Mouse (Mus musculus): ENCODE data around the gene Abr. TPM values are rescaled to one million over a fixed set of nuclear protein-coding genes. Genes with fewer than 3 reads are reported as not detected.
A peak's percentile ranks its signal among the peaks of the same experiment; 100 is the strongest.

The Abr gene
- total RNA-seq, 2 experiments from 2014 or later, result 7.5 to 15.8 TPM

- no peak for ATAC-seq (replicated peaks; ENCODE audit: low FRiP score, poor library complexity, severe bottlenecking)
Observed at GRCm38 (mm10) chr11:76624881-76625280, 2.8 kb upstream of the Abr start.

GRCm38 (mm10) chr11:76624071-76624470 lies 2.0 kb upstream of the Abr start:
- ATAC-seq (replicated peaks; ENCODE audit: low FRiP score, poor library complexity, severe bottlenecking), result no peak

- no peak for ATAC-seq (replicated peaks; ENCODE audit: low FRiP score, poor library complexity, severe bottlenecking)
Observed at GRCm38 (mm10) chr11:76623206-76623961, 1.3 kb upstream of the Abr start.

GRCm38 (mm10) chr11:76622566-76623205 lies 572 bp upstream of the Abr start:
- no peak for ATAC-seq (replicated peaks; ENCODE audit: low FRiP score, poor library complexity, severe bottlenecking)

- no peak for ATAC-seq (replicated peaks; ENCODE audit: low FRiP score, poor library complexity, severe bottlenecking)
Observed at GRCm38 (mm10) chr11:76618134-76618533, 4.0 kb downstream of the Abr start.

GRCm38 (mm10) chr11:76614246-76614645 lies 7.9 kb downstream of the Abr start:
- ATAC-seq (replicated peaks; ENCODE audit: low FRiP score, poor library complexity, severe bottlenecking), result no peak

GRCm38 (mm10) chr11:76612638-76613104 lies 9.4 kb downstream of the Abr start:
- no peak for ATAC-seq (replicated peaks; ENCODE audit: low FRiP score, poor library complexity, severe bottlenecking)

- no peak for ATAC-seq (replicated peaks; ENCODE audit: low FRiP score, poor library complexity, severe bottlenecking)
Observed at GRCm38 (mm10) chr11:76610948-76611347, 11.2 kb downstream of the Abr start.

- no peak for ATAC-seq (replicated peaks; ENCODE audit: low FRiP score, poor library complexity, severe bottlenecking)
Observed at GRCm38 (mm10) chr11:76606521-76606920, 15.6 kb downstream of the Abr start.

GRCm38 (mm10) chr11:76599219-76599618 lies 22.9 kb downstream of the Abr start:
- ATAC-seq (replicated peaks; ENCODE audit: low FRiP score, poor library complexity, severe bottlenecking), result no peak

GRCm38 (mm10) chr11:76598757-76599156 lies 23.4 kb downstream of the Abr start:
- no peak for ATAC-seq (replicated peaks; ENCODE audit: low FRiP score, poor library complexity, severe bottlenecking)

- ATAC-seq (replicated peaks; ENCODE audit: low FRiP score, poor library complexity, severe bottlenecking), result no peak
Observed at GRCm38 (mm10) chr11:76593620-76594326, 28.3 kb downstream of the Abr start.

- no peak for ATAC-seq (replicated peaks; ENCODE audit: low FRiP score, poor library complexity, severe bottlenecking)
Observed at GRCm38 (mm10) chr11:76589746-76590145, 32.4 kb downstream of the Abr start.

- no peak for ATAC-seq (replicated peaks; ENCODE audit: low FRiP score, poor library complexity, severe bottlenecking)
Observed at GRCm38 (mm10) chr11:76588632-76589485, 33.3 kb downstream of the Abr start.

GRCm38 (mm10) chr11:76588032-76588431 lies 34.1 kb downstream of the Abr start:
- ATAC-seq (replicated peaks; ENCODE audit: low FRiP score, poor library complexity, severe bottlenecking), result no peak

- ATAC-seq (replicated peaks; ENCODE audit: low FRiP score, poor library complexity, severe bottlenecking), result no peak
Observed at GRCm38 (mm10) chr11:76587333-76587732, 34.8 kb downstream of the Abr start.

GRCm38 (mm10) chr11:76586119-76586518 lies 36.0 kb downstream of the Abr start:
- no peak for ATAC-seq (replicated peaks; ENCODE audit: low FRiP score, poor library complexity, severe bottlenecking)

GRCm38 (mm10) chr11:76577588-76578257 lies 44.4 kb downstream of the Abr start:
- peak; percentile 87 for ATAC-seq (replicated peaks; ENCODE audit: low FRiP score, poor library complexity, severe bottlenecking)

GRCm38 (mm10) chr11:76572820-76573385 lies 49.2 kb downstream of the Abr start:
- ATAC-seq (replicated peaks; ENCODE audit: low FRiP score, poor library complexity, severe bottlenecking), result no peak
